Mouse (Mus musculus): ENCODE data around the gene Tmem270. TPM values are rescaled to one million over a fixed set of nuclear protein-coding genes. Genes with fewer than 3 reads are reported as not detected.

The Tmem270 gene
- polyA plus RNA-seq, 1 experiment from 2014 or later = not detected

GRCm38 (mm10) chr5:134872597-134872996 lies 33.9 kb downstream of the Tmem270 start:
- Histone ChIP-seq H3K9me3 (no peaks in the 10 kb centered on the region), H3K27me3 (ENCODE audit: insufficient read depth, poor library complexity, severe bottlenecking) (0 out of 2 replicates have a peak, but pooled peaks cover 4% of the 10 kb centered on the region), H3K4me3 (no peak overlapping the region), H3K4me1 (replicated peaks) (peaks cover 17% of the 10 kb centered on the region), H3K36me3 (no peaks in the 10 kb centered on the region), H3K27ac (no peak overlapping the region)
- 61% methylated on average over 5 of the region's 5 CpGs for WGBS
- DNase-seq (ENCODE audit: low spot score) = no peak

- Histone ChIP-seq H3K4me3 (no peak overlapping the region), H3K9me3 (no peaks in the 10 kb centered on the region), H3K4me1 (replicated peaks) (peaks cover 22% of the 10 kb centered on the region), H3K27ac (no peak overlapping the region), H3K36me3 (no peaks in the 10 kb centered on the region), H3K27me3 (ENCODE audit: insufficient read depth, poor library complexity, severe bottlenecking) (no peaks in the 10 kb centered on the region)
- DNase-seq (ENCODE audit: low spot score) = no peak
- WGBS = 79% methylated on average over 5 of the region's 5 CpGs
Measured at GRCm38 (mm10) chr5:134868506-134868905, 38.0 kb downstream of the Tmem270 start.

- peak overlapping the region; percentile 36 for H3K27ac ChIP-seq
- H3K4me1 ChIP-seq (replicated peaks) = peaks cover 16% of the 10 kb centered on the region
- no peaks in the 10 kb centered on the region for H3K9me3 ChIP-seq
- H3K4me3 ChIP-seq = no peak overlapping the region
- DNase-seq (ENCODE audit: low spot score) = peak; percentile 48
- 67% methylated on average over 18 of the region's 18 CpGs for WGBS
- no peaks in the 10 kb centered on the region for H3K27me3 ChIP-seq (ENCODE audit: insufficient read depth, poor library complexity, severe bottlenecking)
- H3K36me3 ChIP-seq = no peaks in the 10 kb centered on the region
Measured at GRCm38 (mm10) chr5:134867320-134868144, 39.0 kb downstream of the Tmem270 start.

- H3K4me1 ChIP-seq (replicated peaks) = peaks cover 15% of the 10 kb centered on the region
- 51% methylated on average over 8 of the region's 8 CpGs for WGBS
- no peaks in the 10 kb centered on the region for H3K36me3 ChIP-seq
- no peak overlapping the region for H3K4me3 ChIP-seq
- no peaks in the 10 kb centered on the region for H3K27me3 ChIP-seq (ENCODE audit: insufficient read depth, poor library complexity, severe bottlenecking)
- DNase-seq (ENCODE audit: low spot score) = no peak
- no peaks in the 10 kb centered on the region for H3K9me3 ChIP-seq
- H3K27ac ChIP-seq = no peak overlapping the region
Measured at GRCm38 (mm10) chr5:134865158-134865557, 41.4 kb downstream of the Tmem270 start.

GRCm38 (mm10) chr5:134861902-134862497 lies 44.5 kb downstream of the Tmem270 start:
- Histone ChIP-seq H3K27ac (no peak overlapping the region), H3K4me3 (no peak overlapping the region), H3K36me3 (no peaks in the 10 kb centered on the region), H3K27me3 (ENCODE audit: insufficient read depth, poor library complexity, severe bottlenecking) (no peaks in the 10 kb centered on the region), H3K4me1 (replicated peaks) (0 out of 2 replicates have a peak, but pooled peaks cover 9% of the 10 kb centered on the region), H3K9me3 (no peaks in the 10 kb centered on the region)
- no peak for DNase-seq (ENCODE audit: low spot score)
- 84% methylated on average over 16 of the region's 16 CpGs for WGBS

GRCm38 (mm10) chr5:134859193-134859592 lies 47.3 kb downstream of the Tmem270 start:
- Histone ChIP-seq H3K4me3 (no peak overlapping the region), H3K36me3 (no peaks in the 10 kb centered on the region), H3K27me3 (ENCODE audit: insufficient read depth, poor library complexity, severe bottlenecking) (no peaks in the 10 kb centered on the region), H3K4me1 (replicated peaks) (no peaks in the 10 kb centered on the region), H3K9me3 (no peaks in the 10 kb centered on the region), H3K27ac (no peak overlapping the region)
- no peak for DNase-seq (ENCODE audit: low spot score)
- 78% methylated on average over 5 of the region's 5 CpGs for WGBS

GRCm38 (mm10) chr5:134858378-134858777 lies 48.2 kb downstream of the Tmem270 start:
- Histone ChIP-seq H3K27me3 (ENCODE audit: insufficient read depth, poor library complexity, severe bottlenecking) (no peaks in the 10 kb centered on the region), H3K4me3 (no peak overlapping the region), H3K4me1 (replicated peaks) (no peaks in the 10 kb centered on the region), H3K36me3 (no peaks in the 10 kb centered on the region), H3K9me3 (no peaks in the 10 kb centered on the region), H3K27ac (no peak overlapping the region)
- no peak for DNase-seq (ENCODE audit: low spot score)
- WGBS = 79% methylated on average over 10 of the region's 10 CpGs

GRCm38 (mm10) chr5:134852873-134853272 lies 53.7 kb downstream of the Tmem270 start:
- no peak overlapping the region for H3K27ac ChIP-seq

More at GRCm38 (mm10) chr5:134852873-134853272, 53.7 kb downstream of the Tmem270 start:
- H3K9me3 ChIP-seq = 0 out of 2 replicates have a peak, but pooled peaks cover 2% of the 10 kb centered on the region
- 87% methylated on average over 5 of the region's 5 CpGs for WGBS
- no peaks in the 10 kb centered on the region for H3K27me3 ChIP-seq (ENCODE audit: insufficient read depth, poor library complexity, severe bottlenecking)
- H3K4me1 ChIP-seq (replicated peaks) = no peaks in the 10 kb centered on the region
- no peak for DNase-seq (ENCODE audit: low spot score)
- no peak overlapping the region for H3K4me3 ChIP-seq
- no peaks in the 10 kb centered on the region for H3K36me3 ChIP-seq

Other genes with a start within 250 kb of the Tmem270 start
- 8.6 and 16.3 TPM in 2 replicates for gene Limk1, start 218.1 kb downstream of the Tmem270 start, polyA plus RNA-seq (2016; fragmentation: Nextera tagmentation; extraction: Ambion mirVana)
- 1.2 and 2.3 TPM in 2 replicates for gene Eln, start 159.4 kb downstream of the Tmem270 start, polyA plus RNA-seq (2016; fragmentation: Nextera tagmentation; extraction: Ambion mirVana)
- 2.8 and 3.9 TPM in 2 replicates for gene Cldn13, start 8.8 kb upstream of the Tmem270 start, polyA plus RNA-seq (2016; fragmentation: Nextera tagmentation; extraction: Ambion mirVana)
- 12.0 and 12.6 TPM in 2 replicates for gene Mettl27, start 25.6 kb upstream of the Tmem270 start, polyA plus RNA-seq (2016; fragmentation: Nextera tagmentation; extraction: Ambion mirVana)
- 9.9 and 11.0 TPM in 2 replicates for gene Cldn4, start 40.2 kb upstream of the Tmem270 start, polyA plus RNA-seq (2016; fragmentation: Nextera tagmentation; extraction: Ambion mirVana)
- gene Cldn3, start 79.5 kb upstream of the Tmem270 start, polyA plus RNA-seq (2016; fragmentation: Nextera tagmentation; extraction: Ambion mirVana) = 7.9 and 16.3 TPM in 2 replicates
- 42.2 and 43.6 TPM in 2 replicates for gene Abhd11, start 102.4 kb upstream of the Tmem270 start, polyA plus RNA-seq (2016; fragmentation: Nextera tagmentation; extraction: Ambion mirVana)
- gene Stx1a, start 116.7 kb upstream of the Tmem270 start, polyA plus RNA-seq (2016; fragmentation: Nextera tagmentation; extraction: Ambion mirVana) = 17.0 and 20.5 TPM in 2 replicates
- gene Dnajc30, start 157.5 kb upstream of the Tmem270 start, polyA plus RNA-seq (2016; fragmentation: Nextera tagmentation; extraction: Ambion mirVana) = 24.5 and 30.4 TPM in 2 replicates
- gene Bud23, start 158.2 kb upstream of the Tmem270 start, polyA plus RNA-seq (2016; fragmentation: Nextera tagmentation; extraction: Ambion mirVana) = 155 and 160 TPM in 2 replicates
- gene Vps37d, start 171.5 kb upstream of the Tmem270 start, polyA plus RNA-seq (2016; fragmentation: Nextera tagmentation; extraction: Ambion mirVana) = 8.6 and 19.2 TPM in 2 replicates
- gene Mlxipl, start 183.2 kb upstream of the Tmem270 start, polyA plus RNA-seq (2016; fragmentation: Nextera tagmentation; extraction: Ambion mirVana) = 1.7 and 2.8 TPM in 2 replicates
- gene Tbl2, start 242.9 kb upstream of the Tmem270 start, polyA plus RNA-seq (2016; fragmentation: Nextera tagmentation; extraction: Ambion mirVana) = 20.0 and 23.7 TPM in 2 replicates

All from hindbrain, embryonic 10.5 days (tissue).